Mouse (Mus musculus) testis, adult 2 months (tissue): ENCODE data around the gene Gap43. TPM values are rescaled to one million over a fixed set of nuclear protein-coding genes. Genes with fewer than 3 reads are reported as not detected.
"Not testable (repeated sequence)": the region's sequence is repeated elsewhere in the genome, so short reads cannot be mapped to it uniquely, and the experiment has no call there.

Source experiments
- H3K27ac ChIP-seq: fragments of 200-500 bp; 2 replicates; pipeline ENCODE4 v1.5.1; 2012; ENCODE audit warnings: low read depth, low read length; ENCODE audit not compliant: control insufficient read depth, insufficient read depth
- H3K27me3 ChIP-seq: fragments of 200-500 bp; 2 replicates; pipeline ENCODE4 v1.6.1; 2012; ENCODE audit warnings: mild to moderate bottlenecking, low read length, moderate library complexity; ENCODE audit not compliant: control insufficient read depth, insufficient read depth
- H3K36me3 ChIP-seq: fragments of 200-500 bp; 2 replicates; pipeline ENCODE4 v1.6.1; 2012; ENCODE audit warnings: mild to moderate bottlenecking, low read length; ENCODE audit not compliant: control insufficient read depth, insufficient read depth
- H3K4me1 ChIP-seq: fragments of 200-500 bp; 2 replicates; pipeline ENCODE4 v1.6.1; 2012; ENCODE audit warnings: low read length; ENCODE audit not compliant: control insufficient read depth, insufficient read depth
- H3K4me3 ChIP-seq: fragments of 200-500 bp; 2 replicates; pipeline ENCODE4 v1.5.1; 2012; ENCODE audit warnings: low read depth, mild to moderate bottlenecking, low read length, moderate library complexity, mixed read lengths; ENCODE audit not compliant: control insufficient read depth
- CTCF ChIP-seq: fragments of 200-500 bp; IDR thresholded peaks from 2 replicates; pipeline ENCODE4 v1.5.1; 2012; ENCODE audit warnings: low read depth, mild to moderate bottlenecking, inconsistent platforms, low read length, moderate library complexity; ENCODE audit not compliant: control insufficient read depth, insufficient read depth, insufficient replicate concordance
- POLR2A ChIP-seq: fragments of 200-500 bp; IDR thresholded peaks from 2 replicates; pipeline ENCODE4 v1.6.1; 2012; ENCODE audit warnings: low read depth, mild to moderate bottlenecking, inconsistent platforms, low read length, moderate library complexity; ENCODE audit not compliant: control insufficient read depth
- polyA plus RNA-seq: library from polyadenylated mRNA; depleted of rRNA; stranded (reverse); fragments of >200 nt; gene quantifications from 2 replicates; pipeline ENCODE4 v1.2.3, GENCODE M21; 2012

Gap43 gene
- polyA plus RNA-seq, 1 experiment: 0.35 TPM

DNA sequence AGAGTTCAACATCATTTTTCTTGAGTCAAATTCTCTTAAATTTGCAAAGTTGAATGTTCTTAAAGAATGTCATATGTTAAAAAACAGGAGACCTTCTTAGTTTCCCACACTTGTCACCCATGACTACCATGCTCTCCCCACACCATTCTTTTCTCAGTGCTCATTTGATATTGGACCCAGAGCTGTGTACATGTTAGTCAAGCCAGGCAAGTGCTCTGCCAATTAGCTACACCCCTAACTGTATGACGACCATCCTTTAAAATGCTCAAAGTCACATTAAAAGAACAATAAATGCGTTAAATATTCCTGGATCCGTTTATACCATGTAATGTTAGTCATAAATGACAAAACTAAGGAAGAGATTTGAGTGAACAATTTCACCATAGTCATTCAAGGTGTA lies 85.2 kb downstream of the Gap43 start:
- no peak for TF ChIP-seq POLR2A
- no peak for TF ChIP-seq CTCF
- Histone ChIP-seq H3K27ac (no peak overlapping the region), H3K4me1 (no peaks in the 10 kb centered on the region), H3K27me3 (no peaks in the 10 kb centered on the region), H3K36me3 (no peaks in the 10 kb centered on the region), H3K4me3 (no peak overlapping the region)

DNA sequence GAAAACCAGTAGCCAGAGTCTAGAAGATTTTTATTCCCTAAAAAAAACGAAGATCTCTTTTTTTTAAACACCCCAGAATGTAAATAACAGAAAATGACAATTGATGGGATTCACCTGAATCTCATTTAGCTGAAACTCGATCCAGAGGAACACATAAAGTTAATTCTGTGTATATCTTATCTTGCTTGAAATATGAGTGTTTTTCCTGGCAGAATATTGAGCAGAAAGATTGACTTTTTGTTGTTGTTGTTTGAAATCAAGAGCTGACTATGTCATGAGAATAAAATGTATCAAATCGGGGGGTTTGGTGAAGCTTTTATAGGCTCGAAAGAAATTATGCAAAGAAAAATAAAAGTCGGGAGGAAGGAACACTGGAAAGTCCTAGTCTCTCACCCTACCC lies 88.2 kb downstream of the Gap43 start:
- Histone ChIP-seq H3K36me3 (no peaks in the 10 kb centered on the region), H3K27ac (no peak overlapping the region), H3K27me3 (no peaks in the 10 kb centered on the region), H3K4me3 (no peak overlapping the region), H3K4me1 (0 out of 2 replicates have a peak, but pooled peaks cover 2% of the 10 kb centered on the region)
- TF ChIP-seq POLR2A (no peak), CTCF (no peak)

DNA sequence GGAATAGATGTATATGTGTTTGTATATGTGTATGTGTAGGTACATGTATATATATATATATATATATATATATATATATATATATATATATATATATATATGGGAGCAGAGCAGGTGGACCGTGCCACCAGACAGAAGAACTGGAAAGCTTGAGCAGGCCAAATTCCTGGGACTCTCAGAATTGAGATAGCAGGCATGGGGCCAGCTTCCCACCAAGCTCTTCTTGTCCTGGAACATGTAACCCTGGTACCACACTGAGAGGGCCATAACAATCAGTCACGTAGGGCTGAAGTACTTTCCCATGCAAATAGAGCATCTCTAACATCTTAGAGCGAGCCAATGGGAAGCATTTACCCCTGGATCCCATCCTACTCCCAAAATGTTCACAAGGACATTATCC lies 96.3 kb downstream of the Gap43 start:
- H3K4me3 ChIP-seq, H3K27ac ChIP-seq, H3K36me3 ChIP-seq, H3K4me1 ChIP-seq, H3K27me3 ChIP-seq: not testable (repeated sequence)

DNA sequence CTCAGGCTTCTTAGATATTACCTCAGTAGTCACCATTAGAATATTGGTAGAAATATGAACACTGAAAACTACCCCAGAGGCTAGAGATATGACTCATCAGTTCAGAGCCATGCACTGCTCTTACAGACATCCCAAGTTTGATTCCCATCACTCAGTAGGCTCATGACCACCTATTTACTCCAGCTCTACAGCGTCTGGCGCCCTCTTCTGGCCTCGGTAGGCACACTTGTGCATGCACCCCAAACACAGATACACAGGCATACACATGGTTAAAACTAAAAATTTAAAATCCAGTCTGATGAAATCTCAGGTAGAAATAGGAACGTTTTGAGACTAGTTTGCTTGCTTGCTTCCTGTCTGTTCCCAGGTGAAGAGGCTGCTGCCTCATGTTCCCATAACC lies 109.1 kb downstream of the Gap43 start:
- Histone ChIP-seq H3K27ac (no peak overlapping the region), H3K4me3 (no peak overlapping the region), H3K4me1 (no peaks in the 10 kb centered on the region; the same call in 1 of the 2 replicates), H3K36me3 (no peaks in the 10 kb centered on the region), H3K27me3 (no peaks in the 10 kb centered on the region)
- TF ChIP-seq CTCF: peak; percentile 56; the same call in 1 of the 2 replicates
- no peak for TF ChIP-seq POLR2A
